Comparison of ENCODE assay signal across 9 mouse cellular contexts in genomic region chr19:40995449-40996401, GRCm38 (mm10). TPM values are rescaled to one million over a fixed set of nuclear protein-coding genes. Genes with fewer than 3 reads are reported as not detected.
A peak's percentile ranks its signal among the peaks of the same experiment; 100 is the strongest.
DNase-seq lines count a peak whose midpoint lies in the region; ATAC-seq lines count a peak whose summit lies in the region.
"Had no signal": no experiment of that assay in that cellular context is flagged by ENCODE, and none has a peak within 500 bp of the region (broad histone marks: within the 10 kb centered on the region; RNA-seq: fewer than 3 reads in every experiment).

No protein-coding gene starts in this region.

- H3K27ac ChIP-seq in embryonic facial prominence, embryonic 14.5 days (replicated peaks; ENCODE audit: low read depth, low read length) = no peak overlapping the region
- H3K27ac ChIP-seq in embryonic facial prominence, embryonic 10.5 days (replicated peaks) = no peak overlapping the region

- H3K9ac ChIP-seq in embryonic facial prominence, embryonic 14.5 days (ENCODE audit: low read depth, low read length) = no peak overlapping the region

- peaks cover 4% of the 10 kb centered on the region; the same call in 1 of the 2 replicates for H3K4me1 ChIP-seq in embryonic facial prominence, embryonic 14.5 days (ENCODE audit: control insufficient read depth, insufficient read depth, low read length)
- H3K4me1 ChIP-seq in embryonic facial prominence, embryonic 10.5 days = peaks cover 9% of the 10 kb centered on the region; the same call in 1 of the 2 replicates

- ATAC-seq in embryonic facial prominence, embryonic 14.5 days (ENCODE audit: low read depth) = no peak

- H3K9me3 ChIP-seq in embryonic facial prominence, embryonic 14.5 days (ENCODE audit: control insufficient read depth, low read length) = no peaks in the 10 kb centered on the region
- H3K9me3 ChIP-seq in embryonic facial prominence, embryonic 10.5 days = no peaks in the 10 kb centered on the region

- H3K4me3 ChIP-seq in embryonic facial prominence, embryonic 14.5 days (ENCODE audit: low read depth, low read length) = no peak overlapping the region
- H3K4me3 ChIP-seq in embryonic facial prominence, embryonic 10.5 days = no peak overlapping the region

- DNase-seq in embryonic facial prominence, embryonic 14.5 days (ENCODE audit: low spot score) = peak; percentile 11
- no peak for DNase-seq in embryonic facial prominence, embryonic 10.5 days (ENCODE audit: low spot score)
- DNase-seq in right cerebral cortex, adult 18-20 months = peak; percentile 49
- no peak for DNase-seq in right cerebral cortex, postnatal 4 days
- DNase-seq in kidney, postnatal 10 days = peak; percentile 16
- no peak for DNase-seq in adrenal gland, postnatal 25 days
- DNase-seq in MN1 (ENCODE audit: low spot score) = no peak
- DNase-seq in frontal cortex, postnatal 14 days (ENCODE audit: low spot score in 2 of 2) = no peak

- no peak overlapping the region for H3K4me2 ChIP-seq in embryonic facial prominence, embryonic 14.5 days (ENCODE audit: low read depth, low read length)

- no peaks in the 10 kb centered on the region for H3K36me3 ChIP-seq in embryonic facial prominence, embryonic 14.5 days (ENCODE audit: control insufficient read depth, insufficient read depth, low read length)
- no peaks in the 10 kb centered on the region for H3K36me3 ChIP-seq in embryonic facial prominence, embryonic 10.5 days (replicated peaks)

- no peaks in the 10 kb centered on the region for H3K27me3 ChIP-seq in embryonic facial prominence, embryonic 14.5 days (replicated peaks; ENCODE audit: control insufficient read depth, insufficient read depth, low read length)
- no peaks in the 10 kb centered on the region for H3K27me3 ChIP-seq in embryonic facial prominence, embryonic 10.5 days (replicated peaks; ENCODE audit: low read depth, poor library complexity, severe bottlenecking)

- WGBS in embryonic facial prominence, embryonic 14.5 days = 58% methylated on average over 21 of the region's 21 CpGs
- 71% methylated on average over 21 of the region's 21 CpGs for WGBS in embryonic facial prominence, embryonic 10.5 days

RNA-seq across cellular contexts. Expression of gene Blnk, which starts 1.4 kb away (rescaled TPM):
- polyA plus RNA-seq in embryonic facial prominence, embryonic 14.5 days (2014; fragmentation: Nextera tagmentation; extraction: Ambion mirVana) = 2.4 and 2.7 TPM in 2 replicates
- polyA plus RNA-seq in embryonic facial prominence, embryonic 10.5 days (2016; fragmentation: Nextera tagmentation; extraction: Ambion mirVana) = 0.09 and 0.59 TPM in 2 replicates
- 0.91 TPM in 1 of 2 replicates, not detected in the other for total RNA-seq in adrenal gland, postnatal 25 days (2021)

RNA-seq across cellular contexts. Expression of gene Dntt, which starts 33.4 kb away (rescaled TPM):
- polyA plus RNA-seq in embryonic facial prominence, embryonic 14.5 days (2014; fragmentation: Nextera tagmentation; extraction: Ambion mirVana) = 0.10 TPM in 1 of 2 replicates, not detected in the other
- polyA plus RNA-seq in embryonic facial prominence, embryonic 10.5 days (2016; fragmentation: Nextera tagmentation; extraction: Ambion mirVana) = not detected in 2 replicates
- not detected in 2 replicates for total RNA-seq in adrenal gland, postnatal 25 days (2021)
- total RNA-seq: left cerebral cortex, adult 8-10 months had no signal

Comparison
In these comparisons a context has a peak if more than half of its experiments do, and no peak if none do; other contexts are left out.
1. DNase-seq: peak in embryonic facial prominence, embryonic 14.5 days (single experiment), right cerebral cortex, adult 18-20 months (single experiment) and kidney, postnatal 10 days (single experiment); none in embryonic facial prominence, embryonic 10.5 days (single experiment), right cerebral cortex, postnatal 4 days (single experiment), adrenal gland, postnatal 25 days (single experiment), MN1 (single experiment) and frontal cortex, postnatal 14 days (0 of 2).